Mouse (Mus musculus): ENCODE data around the gene Gm20837. TPM values are rescaled to one million over a fixed set of nuclear protein-coding genes. Genes with fewer than 3 reads are reported as not detected.

The Gm20837 gene
- polyA plus RNA-seq (2012; rRNA removed), result not detected in 2 replicates

GRCm38 (mm10) chrY:90400948-90401347 lies at the start of gene Gm20837:
Gm20837 (plus strand) TSS chrY:90401248.

